ENCODE assay signal across 8 mouse cellular contexts in the genomic region with DNA sequence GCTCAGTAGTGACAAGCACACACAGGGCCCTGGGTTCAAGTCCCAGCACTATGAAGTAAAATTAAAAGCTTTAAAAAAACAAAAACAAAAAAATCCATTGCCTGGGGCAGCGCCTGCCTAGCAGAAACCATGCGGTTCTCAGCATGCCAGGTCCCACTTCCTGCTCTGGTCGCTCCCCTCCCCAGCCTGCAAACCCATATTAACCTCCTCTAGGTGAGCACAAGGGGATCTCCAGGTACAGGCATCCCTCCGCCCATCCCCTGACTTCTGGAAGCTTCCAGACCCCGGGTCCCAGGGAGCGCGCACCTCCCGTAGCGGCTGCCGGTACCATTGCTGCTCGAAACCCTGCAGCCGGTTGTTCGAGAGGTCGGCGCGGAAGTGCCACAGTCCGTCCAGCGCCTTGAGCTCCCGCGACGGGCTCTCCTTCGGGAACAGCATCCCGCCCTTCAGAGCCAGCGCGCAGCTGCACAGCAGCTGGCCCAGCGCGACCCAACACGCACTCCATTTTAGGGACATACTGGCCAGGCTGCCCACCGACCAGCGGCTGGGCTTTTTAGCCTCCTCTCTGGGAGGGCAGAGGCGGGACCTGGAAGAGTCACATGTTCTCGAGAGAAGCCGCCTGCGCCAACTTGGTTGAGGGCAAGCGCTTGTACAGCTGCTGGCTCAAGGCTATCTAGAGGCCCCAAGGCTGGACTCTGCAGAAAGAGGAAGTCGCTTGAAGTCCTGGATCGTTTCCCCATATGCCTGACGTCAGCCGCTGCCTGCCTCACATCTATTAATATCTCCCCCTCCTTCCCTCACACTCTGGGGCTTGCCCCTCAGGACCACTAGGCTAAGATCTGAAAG. TPM values are rescaled to one million over a fixed set of nuclear protein-coding genes. Genes with fewer than 3 reads are reported as not detected.
DNase-seq lines count a peak whose midpoint lies in the region; ATAC-seq and TF ChIP-seq lines count a peak whose summit lies in the region.

A gene (minus strand): TSS at position 749 of the 846 bp plus-strand sequence.

- in situ Hi-C loops in CH12.LX (cut with MboI; ENCODE audit: low pct_ligation_motif_present, low pct_unique_long_range_greater_than_20kb, low sequenced_read_pairs), result no loop called here

- H3K36me3 ChIP-seq in CH12.LX (replicated peaks in 1 of 2; ENCODE audit: control insufficient read depth in 1 of 2, insufficient read depth in 1 of 2, low read length in 1 of 2), result peaks cover 17 to 35% of the 10 kb centered on the region in 2 experiments
- H3K36me3 ChIP-seq in forebrain, embryonic 14.5 days (ENCODE audit: control insufficient read depth, insufficient read depth, low read length), result no peaks in the 10 kb centered on the region
- no peaks in the 10 kb centered on the region for H3K36me3 ChIP-seq in liver, embryonic 16.5 days (ENCODE audit: control insufficient read depth, insufficient read depth)
- H3K36me3 ChIP-seq in neural tube, embryonic 12.5 days, result no peaks in the 10 kb centered on the region
- no peaks in the 10 kb centered on the region for H3K36me3 ChIP-seq in stomach, postnatal 0 days (ENCODE audit: control insufficient read depth, insufficient read depth, low read length)

- TF ChIP-seq EP300 in CH12.LX (IDR thresholded peaks at IDR 0.05; ENCODE audit: low read length), result peak; percentile 64; the same call in 1 of the 2 replicates
- no peak for TF ChIP-seq EP300 in stomach, postnatal 0 days (optimal IDR thresholded peaks at IDR 0.05)

- ATAC-seq in forebrain, embryonic 14.5 days, result peak; percentile 85
- ATAC-seq in liver, embryonic 16.5 days (ENCODE audit: low read depth), result peak; percentile 80
- peak; percentile 86 for ATAC-seq in neural tube, embryonic 12.5 days (ENCODE audit: low FRiP score, low read depth)
- peak; percentile 91 for ATAC-seq in stomach, postnatal 0 days (ENCODE audit: low FRiP score, low TSS enrichment)

- WGBS in forebrain, embryonic 14.5 days, result 2% methylated on average over 39 of the region's 39 CpGs
- under 1% methylated on average over 39 of the region's 39 CpGs for WGBS in large intestine, adult 2 months
- WGBS in liver, embryonic 16.5 days (ENCODE audit: insufficient replicate concordance), result under 1% methylated on average over 39 of the region's 39 CpGs
- WGBS in neural tube, embryonic 12.5 days, result 2% methylated on average over 39 of the region's 39 CpGs
- WGBS in stomach, postnatal 0 days, result 0% methylated on average over 38 of the region's 39 CpGs

- no peak for TF ChIP-seq CTCF in CH12.LX (conservative IDR thresholded peaks at IDR 0.05 in 1 of 2, IDR thresholded peaks at IDR 0.05 in 1 of 2; ENCODE audit: low read depth in 2 of 2, low read length in 2 of 2)
- TF ChIP-seq CTCF in stomach, postnatal 0 days (IDR thresholded peaks at IDR 0.05; ENCODE audit: low read depth), result no peak; the same call in 1 of the 2 replicates

- H3K4me1 ChIP-seq in CH12.LX (ENCODE audit: control insufficient read depth in 1 of 2, insufficient read depth in 2 of 2), result peaks cover 12 to 47% of the 10 kb centered on the region in 2 experiments
- H3K4me1 ChIP-seq in forebrain, embryonic 14.5 days (ENCODE audit: control insufficient read depth, insufficient read depth, low read length), result no peaks in the 10 kb centered on the region
- H3K4me1 ChIP-seq in liver, embryonic 16.5 days (ENCODE audit: control insufficient read depth, low read depth, low read length), result peaks cover 25% of the 10 kb centered on the region
- H3K4me1 ChIP-seq in neural tube, embryonic 12.5 days, result peaks cover 10% of the 10 kb centered on the region; the same call in 1 of the 2 replicates
- H3K4me1 ChIP-seq in stomach, postnatal 0 days (replicated peaks; ENCODE audit: control insufficient read depth, insufficient read depth), result no peaks in the 10 kb centered on the region

- H3K4me2 ChIP-seq in CH12.LX (ENCODE audit: insufficient read depth, low read depth, poor library complexity, severe bottlenecking), result peak within 1 kb of the TSS; percentile 93
- H3K4me2 ChIP-seq in forebrain, embryonic 14.5 days (ENCODE audit: low read length), result peak within 1 kb of the TSS; percentile 70
- H3K4me2 ChIP-seq in liver, embryonic 16.5 days (ENCODE audit: low read depth, low read length), result peak within 1 kb of the TSS; percentile 77
- H3K4me2 ChIP-seq in neural tube, embryonic 12.5 days (replicated peaks), result peak within 1 kb of the TSS; percentile 77
- peak within 1 kb of the TSS; percentile 80 for H3K4me2 ChIP-seq in stomach, postnatal 0 days (replicated peaks; ENCODE audit: low read depth)

- TF ChIP-seq POLR2A in CH12.LX (IDR thresholded peaks at IDR 0.05; ENCODE audit: low read depth, low read length), result peak; percentile 90

- H3K4me3 ChIP-seq in CH12.LX (replicated peaks in 1 of 3; ENCODE audit: low read depth in 2 of 3, low read length in 2 of 3, poor library complexity in 1 of 3), result peak within 1 kb of the TSS; percentile 79 to 86 (median 83)
- H3K4me3 ChIP-seq in forebrain, embryonic 14.5 days (ENCODE audit: low read depth, low read length), result peak within 1 kb of the TSS; percentile 48
- H3K4me3 ChIP-seq in liver, embryonic 16.5 days (ENCODE audit: low read depth, low read length), result peak within 1 kb of the TSS; percentile 73
- H3K4me3 ChIP-seq in neural tube, embryonic 12.5 days, result peak within 1 kb of the TSS; percentile 56
- peak within 1 kb of the TSS; percentile 63 for H3K4me3 ChIP-seq in stomach, postnatal 0 days (ENCODE audit: low read depth, low read length)

- H3K27ac ChIP-seq in CH12.LX (ENCODE audit: insufficient read depth, low read depth), result peak within 1 kb of the TSS; percentile 79
- no peak within 1 kb of the TSS for H3K27ac ChIP-seq in forebrain, embryonic 14.5 days (ENCODE audit: low read depth, low read length)
- peak within 1 kb of the TSS; percentile 60 for H3K27ac ChIP-seq in liver, embryonic 16.5 days (ENCODE audit: low read length)
- no peak within 1 kb of the TSS for H3K27ac ChIP-seq in neural tube, embryonic 12.5 days
- peak within 1 kb of the TSS; percentile 85 for H3K27ac ChIP-seq in stomach, postnatal 0 days (replicated peaks)

- peak; percentile 93 for DNase-seq in CH12.LX (ENCODE audit: extremely low read depth)
- peak; percentile 54 for DNase-seq in cerebellum, adult 11 months
- peak; percentile 77 for DNase-seq in forebrain, embryonic 14.5 days (ENCODE audit: low spot score)
- peak; percentile 91 to 92 for DNase-seq in heart, postnatal 10 days
- DNase-seq in large intestine, adult 2 months (ENCODE audit: low read depth, low spot score), result peak; percentile 55
- peak; percentile 88 for DNase-seq in stomach, postnatal 0 days (ENCODE audit: low spot score)

- intact Hi-C loops in heart, postnatal 10 days (cut with DNase I), result no loop called here

- H3K9ac ChIP-seq in CH12.LX (ENCODE audit: insufficient read depth, low read depth), result peak within 1 kb of the TSS; percentile 46
- peak within 1 kb of the TSS; percentile 68 for H3K9ac ChIP-seq in forebrain, embryonic 14.5 days (ENCODE audit: low read length)
- H3K9ac ChIP-seq in liver, embryonic 16.5 days (ENCODE audit: low read depth, low read length), result peak within 1 kb of the TSS; percentile 77
- peak within 1 kb of the TSS; percentile 60 for H3K9ac ChIP-seq in neural tube, embryonic 12.5 days
- H3K9ac ChIP-seq in stomach, postnatal 0 days (ENCODE audit: low read length), result peak within 1 kb of the TSS; percentile 79

- dilution Hi-C loops in CH12.LX (cut with MboI; ENCODE audit: extremely low pct_ligation_motif_present, extremely low pct_unique_long_range_greater_than_20kb, low sequenced_read_pairs), result no loop called here

- peaks cover 15% of the 10 kb centered on the region for H3K79me2 ChIP-seq in CH12.LX (replicated peaks; ENCODE audit: control insufficient read depth, extremely low read depth, insufficient read depth, poor library complexity, severe bottlenecking)

- no peak for TF ChIP-seq RAD21 in CH12.LX (IDR thresholded peaks at IDR 0.05; ENCODE audit: low read depth, low read length)

- no peaks in the 10 kb centered on the region for H3K27me3 ChIP-seq in CH12.LX (replicated peaks)
- no peaks in the 10 kb centered on the region for H3K27me3 ChIP-seq in forebrain, embryonic 14.5 days (replicated peaks; ENCODE audit: control insufficient read depth, insufficient read depth, low read length)
- no peaks in the 10 kb centered on the region for H3K27me3 ChIP-seq in liver, embryonic 16.5 days (ENCODE audit: control insufficient read depth, insufficient read depth, low read depth, low read length)
- H3K27me3 ChIP-seq in neural tube, embryonic 12.5 days (replicated peaks), result no peaks in the 10 kb centered on the region
- H3K27me3 ChIP-seq in stomach, postnatal 0 days (ENCODE audit: control insufficient read depth, insufficient read depth, low read length), result no peaks in the 10 kb centered on the region

- peaks cover 14% of the 10 kb centered on the region for H3K9me3 ChIP-seq in CH12.LX (replicated peaks; ENCODE audit: low read length)
- H3K9me3 ChIP-seq in forebrain, embryonic 14.5 days (replicated peaks; ENCODE audit: control insufficient read depth, low read length), result no peaks in the 10 kb centered on the region
- H3K9me3 ChIP-seq in liver, embryonic 16.5 days (replicated peaks; ENCODE audit: control insufficient read depth, low read length), result no peaks in the 10 kb centered on the region
- H3K9me3 ChIP-seq in neural tube, embryonic 12.5 days, result 0 out of 2 replicates have a peak, but pooled peaks cover 11% of the 10 kb centered on the region
- H3K9me3 ChIP-seq in stomach, postnatal 0 days (ENCODE audit: control insufficient read depth, low read length), result no peaks in the 10 kb centered on the region

TF ChIP-seq in CH12.LX, 34 proteins besides CTCF, POLR2A, EP300 and RAD21 (continues in another document):
- TF ChIP-seq JUN (IDR thresholded peaks at IDR 0.05; ENCODE audit: insufficient read depth, low read depth, low read length) (peak; percentile 55), CHD1 (IDR thresholded peaks at IDR 0.05; ENCODE audit: low read depth, low read length) (no peak), MYC (IDR thresholded peaks at IDR 0.05; ENCODE audit: low read depth, low read length) (peak; percentile 93), USF2 (conservative IDR thresholded peaks at IDR 0.05; ENCODE audit: low read depth, low read length) (peak; percentile 88), SMC3 (IDR thresholded peaks at IDR 0.05; ENCODE audit: low read depth, low read length) (no peak), BHLHE40 (IDR thresholded peaks at IDR 0.05; ENCODE audit: low read depth, low read length) (peak; percentile 58), MXI1 (IDR thresholded peaks at IDR 0.05; ENCODE audit: low read depth, low read length) (peak; percentile 79; the same call in 1 of the 2 replicates)

RNA-seq across cellular contexts. Expression of the gene that starts here (rescaled TPM):
- total RNA-seq in CH12.LX (2012; rRNA removed) (180 and 187 TPM in 2 replicates), CH12.LX (2014; rRNA removed) (72.4 and 73.4 TPM in 2 replicates)
- 200 and 210 TPM in 2 replicates for polyA plus RNA-seq in CH12.LX (2012; ENCODE audit: insufficient read length, low read depth)
- 20.7 and 21.4 TPM in 2 replicates for polyA plus RNA-seq in forebrain, embryonic 14.5 days (2014; fragmentation: Nextera tagmentation; extraction: Ambion mirVana)
- total RNA-seq in heart, postnatal 10 days (2021), result 10 to 100 TPM; 24.5 to 25.4 TPM
- 25.9 and 32.9 TPM in 2 replicates for polyA plus RNA-seq in large intestine, adult 2 months (2012; rRNA removed)
- polyA plus RNA-seq in liver, embryonic 16.5 days (2015; fragmentation: Nextera tagmentation; extraction: Ambion mirVana), result 30.5 and 30.6 TPM in 2 replicates
- 29.6 TPM in 2 replicates for polyA plus RNA-seq in neural tube, embryonic 12.5 days (2016; fragmentation: Nextera tagmentation; extraction: Ambion mirVana)
- polyA plus RNA-seq in stomach, postnatal 0 days (2015; fragmentation: Nextera tagmentation; extraction: Ambion mirVana), result 32.0 and 33.9 TPM in 2 replicates

Comparison
In these comparisons a context has a peak if more than half of its experiments do, and no peak if none do; other contexts are left out.
1. H3K27ac ChIP-seq: peak in CH12.LX (single experiment), liver, embryonic 16.5 days (single experiment) and stomach, postnatal 0 days (single experiment); none in forebrain, embryonic 14.5 days (single experiment) and neural tube, embryonic 12.5 days (single experiment).
2. Peak in every context shown above with its lines, with median percentiles within 50 percentile points of each other: DNase-seq, H3K4me2 ChIP-seq, H3K4me3 ChIP-seq, H3K9ac ChIP-seq and ATAC-seq.